Mouse (Mus musculus) embryonic facial prominence, embryonic 12.5 days (tissue): ENCODE measurements around the gene Nrip3. TPM values are rescaled to one million over a fixed set of nuclear protein-coding genes. Genes with fewer than 3 reads are reported as not detected.
A peak's percentile ranks its signal among the peaks of the same experiment; 100 is the strongest.

Experiments used
- ATAC-seq: fragments of 200-750 bp; cut with Nextera tagmentation; 2 replicates; pipeline ENCODE4 v1.8.0; 2017; ENCODE audit not compliant: insufficient number of reproducible peaks, insufficient read depth, low FRiP score, low TSS enrichment
- H3K27ac ChIP-seq: fragments of 300-500 bp; sonication (generic); 2 replicates; pipeline ENCODE4 v1.5.1; 2016; ENCODE audit warnings: mild to moderate bottlenecking
- H3K27me3 ChIP-seq: fragments of 300-500 bp; sonication (generic); 2 replicates; pipeline ENCODE4 v1.6.1; 2016; ENCODE audit warnings: mild to moderate bottlenecking, moderate library complexity
- H3K36me3 ChIP-seq: fragments of 300-500 bp; sonication (generic); 2 replicates; pipeline ENCODE4 v1.6.1; 2016; ENCODE audit warnings: mild to moderate bottlenecking
- H3K4me1 ChIP-seq: fragments of 300-500 bp; sonication (generic); 2 replicates; pipeline ENCODE4 v1.6.1; 2016
- H3K4me2 ChIP-seq: fragments of 300-500 bp; sonication (generic); replicated peaks from 2 replicates; pipeline ENCODE4 v1.6.1; 2016; ENCODE audit warnings: mild to moderate bottlenecking, moderate library complexity
- H3K4me3 ChIP-seq: fragments of 300-500 bp; sonication (generic); 2 replicates; pipeline ENCODE4 v1.5.1; 2016; ENCODE audit warnings: mild to moderate bottlenecking
- H3K9ac ChIP-seq: fragments of 300-500 bp; sonication (generic); 2 replicates; pipeline ENCODE4 v1.6.1; 2016; ENCODE audit warnings: mild to moderate bottlenecking, moderate library complexity
- H3K9me3 ChIP-seq: fragments of 300-500 bp; sonication (generic); 2 replicates; pipeline ENCODE4 v1.6.1; 2016; ENCODE audit warnings: mild to moderate bottlenecking, moderate library complexity
- WGBS: fragments of 180-500 bp; shearing (Covaris S2); methylation state at CpG from one replicate; pipeline ENCODE4 v1.1.7; 2016; 5-methylcytosine and 5-hydroxymethylcytosine counted together
- polyA plus RNA-seq: library from polyadenylated mRNA; unstranded; fragments of >200 nt; fragmentation: Nextera tagmentation; extraction: Ambion mirVana; gene quantifications from 2 replicates; pipeline ENCODE4 v1.2.1, GENCODE M21; 2016

Nrip3 gene
- polyA plus RNA-seq, 1 experiment from 2014 or later, result 0.58 TPM

DNA sequence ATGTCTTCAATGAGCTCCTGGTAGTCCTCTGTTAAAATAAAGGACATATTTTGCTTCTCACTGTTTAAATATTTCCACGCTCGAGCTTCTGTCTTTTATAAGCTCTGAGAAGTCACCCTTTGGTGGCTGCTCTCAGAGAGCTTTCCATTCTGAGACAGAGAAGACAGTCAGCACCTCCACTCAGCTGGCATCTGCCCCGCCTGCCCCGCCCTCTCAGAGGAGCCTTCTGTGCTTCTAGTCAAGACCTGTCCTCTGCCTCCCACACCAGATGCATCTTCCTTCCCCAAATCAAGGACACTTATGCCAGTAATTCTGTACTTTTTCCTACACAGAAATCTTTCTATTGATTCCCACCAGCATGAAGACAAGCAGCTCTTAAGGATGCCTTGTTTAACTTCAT lies 18.8 kb upstream of the Nrip3 start:
- Histone ChIP-seq H3K9me3 (no peaks in the 10 kb centered on the region), H3K4me1 (no peaks in the 10 kb centered on the region), H3K9ac (no peak overlapping the region), H3K36me3 (no peaks in the 10 kb centered on the region), H3K4me3 (no peak overlapping the region), H3K27me3 (no peaks in the 10 kb centered on the region), H3K27ac (no peak overlapping the region), H3K4me2 (no peak overlapping the region)
- no peak for ATAC-seq
- WGBS, result 90% methylated on average over 4 of the region's 4 CpGs

GRCm38 (mm10) chr7:109799168-109799567 lies 17.3 kb upstream of the Nrip3 start:
- no peak overlapping the region for H3K9ac ChIP-seq
- H3K36me3 ChIP-seq, result no peaks in the 10 kb centered on the region
- H3K4me2 ChIP-seq, result no peak overlapping the region
- no peaks in the 10 kb centered on the region for H3K27me3 ChIP-seq
- no peak overlapping the region for H3K27ac ChIP-seq
- H3K4me1 ChIP-seq, result no peaks in the 10 kb centered on the region
- 86% methylated on average over 11 of the region's 11 CpGs for WGBS
- no peak for ATAC-seq
- H3K9me3 ChIP-seq, result no peaks in the 10 kb centered on the region
- no peak overlapping the region for H3K4me3 ChIP-seq

DNA sequence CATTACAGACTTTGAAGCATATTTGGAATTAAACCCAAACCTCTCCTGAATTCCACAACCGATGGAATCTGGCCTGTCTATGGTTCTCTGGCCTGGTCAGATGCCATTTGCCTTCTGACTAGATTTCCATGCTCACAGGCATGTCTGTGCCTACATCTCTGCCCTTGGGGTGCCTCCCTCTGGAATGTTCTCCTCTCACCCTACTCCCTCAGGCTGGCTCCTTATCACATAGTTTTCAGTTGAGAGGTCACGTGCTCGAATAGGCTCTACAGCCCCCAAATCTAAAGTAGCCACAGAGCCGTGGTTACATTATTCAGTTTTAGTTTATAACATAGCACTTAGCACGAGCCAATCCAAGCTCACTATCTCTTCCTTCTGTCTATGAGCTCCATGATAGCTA lies 13.7 kb upstream of the Nrip3 start:
- no peaks in the 10 kb centered on the region for H3K27me3 ChIP-seq
- no peak overlapping the region for H3K27ac ChIP-seq
- H3K4me1 ChIP-seq, result no peaks in the 10 kb centered on the region
- 73% methylated on average over 5 of the region's 5 CpGs for WGBS
- H3K9me3 ChIP-seq, result no peaks in the 10 kb centered on the region
- H3K9ac ChIP-seq, result no peak overlapping the region
- H3K4me3 ChIP-seq, result no peak overlapping the region
- H3K36me3 ChIP-seq, result no peaks in the 10 kb centered on the region
- no peak for ATAC-seq
- H3K4me2 ChIP-seq, result no peak overlapping the region

DNA sequence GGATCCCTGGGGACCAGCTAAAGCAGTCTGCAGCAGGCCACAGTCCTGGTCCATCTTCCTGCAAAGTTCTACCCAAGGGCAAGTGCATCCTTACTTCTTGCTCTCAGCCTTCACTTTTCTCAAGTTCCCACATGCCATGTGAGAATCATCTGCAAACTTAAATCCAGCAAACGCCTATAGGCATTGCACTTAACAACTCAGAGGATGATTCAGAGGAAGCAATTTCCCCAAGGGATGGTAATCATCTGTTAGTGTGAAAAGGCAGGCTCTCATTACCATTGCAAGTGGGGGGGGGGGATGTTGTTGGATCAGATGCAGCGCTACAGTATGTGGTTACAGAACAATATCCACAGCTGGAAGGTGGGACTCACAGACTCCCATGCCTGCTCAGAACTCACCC lies 12.7 kb upstream of the Nrip3 start:
- WGBS, result 63% methylated on average over 2 of the region's 2 CpGs
- Histone ChIP-seq H3K27ac (no peak overlapping the region), H3K27me3 (no peaks in the 10 kb centered on the region), H3K4me1 (no peaks in the 10 kb centered on the region), H3K9ac (no peak overlapping the region), H3K9me3 (no peaks in the 10 kb centered on the region), H3K4me2 (no peak overlapping the region), H3K4me3 (no peak overlapping the region), H3K36me3 (no peaks in the 10 kb centered on the region)
- no peak for ATAC-seq

GRCm38 (mm10) chr7:109792759-109793158 lies 10.9 kb upstream of the Nrip3 start:
- no peak overlapping the region for H3K4me2 ChIP-seq
- no peaks in the 10 kb centered on the region for H3K4me1 ChIP-seq
- H3K9me3 ChIP-seq, result no peaks in the 10 kb centered on the region
- no peak for ATAC-seq
- H3K9ac ChIP-seq, result no peak overlapping the region
- H3K27me3 ChIP-seq, result no peaks in the 10 kb centered on the region
- no peak overlapping the region for H3K4me3 ChIP-seq
- no peak overlapping the region for H3K27ac ChIP-seq
- WGBS, result 77% methylated on average over 2 of the region's 2 CpGs
- no peaks in the 10 kb centered on the region for H3K36me3 ChIP-seq

DNA sequence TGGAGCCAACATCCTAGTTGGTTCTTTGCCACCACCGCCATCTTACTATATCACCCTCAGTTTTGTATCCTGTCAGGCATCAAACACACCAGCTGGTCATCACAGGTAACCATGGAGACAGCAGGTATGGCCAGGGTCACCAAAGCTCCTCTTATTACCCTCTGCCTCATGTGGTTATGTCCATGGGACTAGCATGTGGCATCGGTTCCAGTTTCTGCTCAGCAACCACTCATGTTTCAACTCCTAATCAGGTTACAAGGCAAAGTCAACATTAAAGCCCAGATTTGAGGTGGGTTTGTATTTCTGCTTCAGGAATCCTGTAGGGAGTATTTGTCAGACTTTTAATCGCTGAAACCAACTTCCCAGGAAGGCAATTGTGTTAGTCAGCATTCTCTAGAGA lies 9.0 kb upstream of the Nrip3 start:
- ATAC-seq, result no peak
- Histone ChIP-seq H3K4me2 (no peak overlapping the region), H3K27me3 (no peaks in the 10 kb centered on the region), H3K27ac (no peak overlapping the region), H3K4me1 (no peaks in the 10 kb centered on the region), H3K9ac (no peak overlapping the region), H3K36me3 (no peaks in the 10 kb centered on the region), H3K9me3 (no peaks in the 10 kb centered on the region), H3K4me3 (no peak overlapping the region)
- WGBS, result 60% methylated on average over 3 of the region's 3 CpGs

GRCm38 (mm10) chr7:109787860-109788259 lies 6.0 kb upstream of the Nrip3 start:
- 86% methylated on average over 2 of the region's 2 CpGs for WGBS
- Histone ChIP-seq H3K9me3 (no peaks in the 10 kb centered on the region), H3K4me2 (no peak overlapping the region), H3K4me1 (no peaks in the 10 kb centered on the region), H3K27me3 (peaks cover 4% of the 10 kb centered on the region), H3K9ac (no peak overlapping the region), H3K36me3 (no peaks in the 10 kb centered on the region), H3K4me3 (no peak overlapping the region), H3K27ac (no peak overlapping the region)
- ATAC-seq, result no peak

GRCm38 (mm10) chr7:109783281-109783680 lies 1.5 kb upstream of the Nrip3 start:
- H3K27me3 ChIP-seq, result peaks cover 48% of the 10 kb centered on the region
- H3K4me2 ChIP-seq, result no peak overlapping the region

GRCm38 (mm10) chr7:109781087-109781469 lies 747 bp downstream of the Nrip3 start:
- under 1% methylated on average over 24 of the region's 24 CpGs for WGBS

More at GRCm38 (mm10) chr7:109783281-109783680, 1.5 kb upstream of the Nrip3 start:
- Histone ChIP-seq H3K9ac (no peak overlapping the region), H3K4me3 (no peak overlapping the region), H3K9me3 (no peaks in the 10 kb centered on the region), H3K27ac (no peak overlapping the region), H3K36me3 (no peaks in the 10 kb centered on the region), H3K4me1 (peaks cover 10% of the 10 kb centered on the region; the same call in 1 of the 2 replicates)
- ATAC-seq, result no peak
- 40% methylated on average over 7 of the region's 7 CpGs for WGBS

GRCm38 (mm10) chr7:109772251-109772650 lies 9.6 kb downstream of the Nrip3 start:
- Histone ChIP-seq H3K27ac (no peak overlapping the region), H3K9me3 (no peaks in the 10 kb centered on the region), H3K4me2 (no peak overlapping the region), H3K4me1 (no peaks in the 10 kb centered on the region), H3K36me3 (no peaks in the 10 kb centered on the region), H3K4me3 (no peak overlapping the region), H3K27me3 (0 out of 2 replicates have a peak, but pooled peaks cover under 1% of the 10 kb centered on the region), H3K9ac (no peak overlapping the region)
- ATAC-seq, result no peak

More at GRCm38 (mm10) chr7:109781087-109781469, 747 bp downstream of the Nrip3 start:
- Histone ChIP-seq H3K27ac (no peak overlapping the region), H3K4me1 (peaks cover 10% of the 10 kb centered on the region; the same call in 1 of the 2 replicates), H3K4me3 (peak overlapping the region; percentile 52), H3K36me3 (no peaks in the 10 kb centered on the region), H3K27me3 (peaks cover 50% of the 10 kb centered on the region), H3K9ac (peak overlapping the region; percentile 42; the same call in 1 of the 2 replicates), H3K9me3 (no peaks in the 10 kb centered on the region), H3K4me2 (peak overlapping the region; percentile 99)
- peak; percentile 52; the same call in 1 of the 2 replicates for ATAC-seq

- 62% methylated on average over 2 of the region's 2 CpGs for WGBS
Measured at GRCm38 (mm10) chr7:109768699-109769383, 13.0 kb downstream of the Nrip3 start.

GRCm38 (mm10) chr7:109767575-109768350 lies 14.1 kb downstream of the Nrip3 start:
- WGBS, result 79% methylated on average over 7 of the region's 7 CpGs
- no peak overlapping the region for H3K27ac ChIP-seq
- H3K4me1 ChIP-seq, result no peaks in the 10 kb centered on the region
- H3K9me3 ChIP-seq, result no peaks in the 10 kb centered on the region
- H3K4me3 ChIP-seq, result no peak overlapping the region
- H3K36me3 ChIP-seq, result no peaks in the 10 kb centered on the region
- H3K27me3 ChIP-seq, result no peaks in the 10 kb centered on the region
- H3K9ac ChIP-seq, result no peak overlapping the region
- no peak overlapping the region for H3K4me2 ChIP-seq
- no peak for ATAC-seq

More at GRCm38 (mm10) chr7:109768699-109769383, 13.0 kb downstream of the Nrip3 start:
- Histone ChIP-seq H3K36me3 (no peaks in the 10 kb centered on the region), H3K4me1 (no peaks in the 10 kb centered on the region), H3K9ac (no peak overlapping the region), H3K4me3 (no peak overlapping the region), H3K27ac (no peak overlapping the region), H3K4me2 (no peak overlapping the region), H3K27me3 (no peaks in the 10 kb centered on the region), H3K9me3 (no peaks in the 10 kb centered on the region)
- ATAC-seq, result no peak
